Mouse (Mus musculus) gastrocnemius, adult 2 months (tissue): ENCODE measurements around the gene Mef2b. TPM values are rescaled to one million over a fixed set of nuclear protein-coding genes. Genes with fewer than 3 reads are reported as not detected.
"Not testable (repeated sequence)": the region's sequence is repeated elsewhere in the genome, so short reads cannot be mapped to it uniquely, and the experiment has no call there.

Source experiments
- DNase-seq: peaks from one replicate; pipeline ENCODE4 v3.0.0; 2022
- H3K27ac ChIP-seq: fragments of 200-600 bp; 2 replicates; pipeline ENCODE4 v1.8.1; 2022; ENCODE audit warnings: mild to moderate bottlenecking
- H3K4me3 ChIP-seq: fragments of 200-600 bp; 2 replicates; pipeline ENCODE4 v1.8.1; 2022; ENCODE audit warnings: mild to moderate bottlenecking, moderate library complexity
- CTCF ChIP-seq: fragments of 200-600 bp; IDR thresholded peaks from 2 replicates; pipeline ENCODE4 v1.8.1; 2022; ENCODE audit warnings: antibody characterized with exemption, mild to moderate bottlenecking, moderate library complexity
- intact Hi-C: fragments of 180-260 bp; cut with DNase I; formaldehyde crosslinking; loops from one replicate; pipeline ENCODE4 v1.15.1; 2025
- total RNA-seq, 2 experiments: library from RNA; stranded (reverse); gene quantifications; 2 replicates each; pipeline ENCODE4 v1.2.3; 2021

Mef2b gene
- total RNA-seq, 2 experiments from 2014 or later = 0.31 to 0.56 TPM

- intact Hi-C loops = no loop called here
- Histone ChIP-seq H3K4me3 (no peak overlapping the region), H3K27ac (no peak overlapping the region)
- DNase-seq = no peak
- peak; percentile 11; the same call in 1 of the 2 replicates for TF ChIP-seq CTCF
Measured at GRCm38 (mm10) chr8:70195762-70196161, 56.3 kb downstream of the Mef2b start.

DNA sequence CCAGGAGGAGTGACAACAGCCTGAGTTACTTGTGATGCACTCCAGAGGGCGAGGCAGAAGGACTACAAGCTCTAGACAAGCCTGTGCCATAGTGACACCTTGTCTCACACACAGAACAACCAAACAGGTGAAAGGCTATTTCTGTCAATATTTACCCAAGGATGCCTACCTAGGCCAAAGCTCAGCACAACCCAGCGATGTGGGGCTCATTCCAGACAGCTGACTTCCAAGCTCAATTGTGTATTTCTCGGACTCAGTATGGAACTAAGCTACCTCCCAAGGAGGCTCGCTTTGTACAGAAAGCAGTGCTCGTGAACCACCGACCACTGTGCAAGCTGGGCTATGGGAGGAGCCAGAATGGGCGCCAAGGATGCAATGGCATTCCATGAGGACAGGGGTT is 58.1 kb downstream of the Mef2b start:
- no peak for TF ChIP-seq CTCF
- no peak overlapping the region for H3K27ac ChIP-seq

DNA sequence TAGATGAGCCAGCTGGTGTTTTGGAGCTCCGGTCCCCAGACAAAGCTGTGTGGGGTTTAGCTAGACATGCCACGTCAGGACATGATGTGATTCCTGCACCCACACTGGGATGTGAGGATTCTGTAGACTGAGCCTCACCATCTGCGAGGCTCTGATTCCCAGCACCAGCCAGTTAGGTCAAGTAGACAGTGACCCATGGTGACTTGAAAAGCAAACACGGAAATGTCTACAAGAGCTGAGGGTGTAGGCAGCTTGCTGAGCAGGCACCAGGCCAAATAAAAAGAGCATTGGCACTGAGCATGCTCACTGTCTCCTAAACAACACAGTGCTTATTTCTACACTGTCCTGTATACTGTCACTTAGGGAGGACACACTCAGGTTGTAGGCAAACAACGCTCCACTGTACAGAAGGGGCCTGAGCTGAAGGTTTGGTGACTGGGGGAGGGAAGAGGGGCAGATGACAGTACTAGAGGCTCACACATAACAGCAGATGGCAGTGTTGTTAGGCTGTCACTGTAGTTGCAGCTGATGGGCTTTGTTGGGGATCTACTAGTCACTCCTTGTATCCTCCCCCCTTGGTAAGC is 60.7 kb downstream of the Mef2b start:
- Histone ChIP-seq H3K27ac (peak overlapping the region; percentile 57), H3K4me3 (no peak overlapping the region)
- DNase-seq = no peak
- intact Hi-C loops = loop anchor here (1.0 kb wide), 1 partner anchor 23 kb away; no protein-coding TSS in a partner anchor
- peak; percentile 59 for TF ChIP-seq CTCF

More for the DNA sequence above, 58.1 kb downstream of the Mef2b start:
- no peak for DNase-seq
- no peak overlapping the region for H3K4me3 ChIP-seq
- intact Hi-C loops = no loop called here

DNA sequence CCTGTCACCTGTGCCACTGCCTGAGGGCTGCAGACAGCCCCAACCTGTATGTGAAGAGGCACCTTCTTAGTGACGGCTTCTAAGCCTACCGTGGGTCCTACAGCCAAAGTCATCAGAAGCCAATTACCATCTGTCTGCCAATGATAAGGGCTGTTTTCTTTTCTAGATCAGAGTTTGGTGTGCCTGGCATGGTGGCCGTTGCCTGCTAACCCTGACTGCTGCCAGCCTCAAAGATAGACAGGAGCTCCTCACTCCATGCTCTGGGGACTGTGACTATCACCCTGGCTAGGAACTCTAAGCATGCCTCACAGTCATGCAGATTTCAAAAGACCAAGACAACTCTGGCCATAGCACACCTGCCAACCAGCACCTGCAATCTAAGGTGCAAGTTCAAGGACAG is 61.9 kb downstream of the Mef2b start:
- TF ChIP-seq CTCF = no peak
- Histone ChIP-seq H3K4me3 (no peak overlapping the region), H3K27ac (peak overlapping the region; percentile 57; the same call in 1 of the 2 replicates)
- intact Hi-C loops = no loop called here
- DNase-seq = no peak

DNA sequence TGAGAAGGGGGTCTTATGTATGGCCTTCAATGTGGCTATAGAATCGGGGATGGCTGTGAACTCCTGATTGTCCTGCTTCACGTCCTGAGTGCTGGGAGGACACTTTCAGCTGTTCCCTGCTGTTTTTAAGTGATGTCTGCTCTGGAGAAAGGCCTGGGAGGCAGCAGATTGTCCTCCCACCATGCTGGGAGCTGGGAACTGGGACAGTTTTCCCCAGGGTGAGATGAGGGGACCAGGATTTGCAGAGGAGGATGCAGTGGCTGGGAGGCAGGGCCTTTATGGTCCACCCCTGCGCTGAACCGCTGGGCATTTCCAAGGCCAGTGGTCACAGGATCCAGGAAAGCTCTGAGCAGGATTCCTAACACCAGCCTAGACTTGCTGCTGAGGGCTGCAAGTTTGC is 63.6 kb downstream of the Mef2b start:
- no peak for TF ChIP-seq CTCF
- intact Hi-C loops = no loop called here
- no peak overlapping the region for H3K4me3 ChIP-seq
- H3K27ac ChIP-seq = peak overlapping the region; percentile 44
- no peak for DNase-seq

GRCm38 (mm10) chr8:70204757-70205156 is 65.2 kb downstream of the Mef2b start:
- intact Hi-C loops = no loop called here
- H3K27ac ChIP-seq = peak overlapping the region; percentile 66
- TF ChIP-seq CTCF = no peak

GRCm38 (mm10) chr8:70208130-70208529 is 68.6 kb downstream of the Mef2b start:
- intact Hi-C loops = no loop called here
- DNase-seq = no peak
- Histone ChIP-seq H3K27ac (peak overlapping the region; percentile 21; the same call in 1 of the 2 replicates), H3K4me3 (no peak overlapping the region)
- TF ChIP-seq CTCF = no peak

More at GRCm38 (mm10) chr8:70204757-70205156, 65.2 kb downstream of the Mef2b start:
- no peak overlapping the region for H3K4me3 ChIP-seq
- no peak for DNase-seq

GRCm38 (mm10) chr8:70210538-70210937 is 71.0 kb downstream of the Mef2b start:
- intact Hi-C loops = no loop called here
- H3K4me3 ChIP-seq = peak overlapping the region; percentile 78
- peak overlapping the region; percentile 99 for H3K27ac ChIP-seq
- peak; percentile 40 for DNase-seq
- no peak for TF ChIP-seq CTCF

DNA sequence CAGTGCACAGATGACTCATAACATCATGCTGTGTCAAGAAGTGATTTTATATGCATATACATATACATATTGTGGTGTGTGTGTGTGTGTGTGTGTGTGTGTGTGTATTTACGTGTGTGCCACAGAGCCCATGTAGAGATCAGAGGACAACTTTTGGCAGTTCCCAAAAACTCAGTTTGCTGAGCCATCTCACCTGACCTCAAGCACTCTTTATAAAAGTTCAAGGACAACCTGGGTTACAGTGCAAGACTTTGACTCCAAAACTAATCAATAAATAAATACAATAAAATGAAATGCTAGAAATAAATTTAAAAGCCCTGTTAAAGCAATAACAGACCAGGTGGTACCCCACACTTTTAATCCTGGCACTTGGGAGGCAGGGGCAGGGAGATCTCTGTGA is 71.8 kb downstream of the Mef2b start:
- Histone ChIP-seq H3K27ac (peak overlapping the region; percentile 99), H3K4me3 (peak overlapping the region; percentile 78)
- TF ChIP-seq CTCF = no peak
- intact Hi-C loops = no loop called here
- no peak for DNase-seq

- DNase-seq = peak; percentile 73
- peak overlapping the region; percentile 99 for H3K27ac ChIP-seq
- H3K4me3 ChIP-seq = peak overlapping the region; percentile 78
- no peak for TF ChIP-seq CTCF
- intact Hi-C loops = loop anchor here (2.0 kb wide), 1 partner anchor 21 kb away; no protein-coding TSS in a partner anchor
Measured at GRCm38 (mm10) chr8:70211726-70212111, 72.2 kb downstream of the Mef2b start.

DNA sequence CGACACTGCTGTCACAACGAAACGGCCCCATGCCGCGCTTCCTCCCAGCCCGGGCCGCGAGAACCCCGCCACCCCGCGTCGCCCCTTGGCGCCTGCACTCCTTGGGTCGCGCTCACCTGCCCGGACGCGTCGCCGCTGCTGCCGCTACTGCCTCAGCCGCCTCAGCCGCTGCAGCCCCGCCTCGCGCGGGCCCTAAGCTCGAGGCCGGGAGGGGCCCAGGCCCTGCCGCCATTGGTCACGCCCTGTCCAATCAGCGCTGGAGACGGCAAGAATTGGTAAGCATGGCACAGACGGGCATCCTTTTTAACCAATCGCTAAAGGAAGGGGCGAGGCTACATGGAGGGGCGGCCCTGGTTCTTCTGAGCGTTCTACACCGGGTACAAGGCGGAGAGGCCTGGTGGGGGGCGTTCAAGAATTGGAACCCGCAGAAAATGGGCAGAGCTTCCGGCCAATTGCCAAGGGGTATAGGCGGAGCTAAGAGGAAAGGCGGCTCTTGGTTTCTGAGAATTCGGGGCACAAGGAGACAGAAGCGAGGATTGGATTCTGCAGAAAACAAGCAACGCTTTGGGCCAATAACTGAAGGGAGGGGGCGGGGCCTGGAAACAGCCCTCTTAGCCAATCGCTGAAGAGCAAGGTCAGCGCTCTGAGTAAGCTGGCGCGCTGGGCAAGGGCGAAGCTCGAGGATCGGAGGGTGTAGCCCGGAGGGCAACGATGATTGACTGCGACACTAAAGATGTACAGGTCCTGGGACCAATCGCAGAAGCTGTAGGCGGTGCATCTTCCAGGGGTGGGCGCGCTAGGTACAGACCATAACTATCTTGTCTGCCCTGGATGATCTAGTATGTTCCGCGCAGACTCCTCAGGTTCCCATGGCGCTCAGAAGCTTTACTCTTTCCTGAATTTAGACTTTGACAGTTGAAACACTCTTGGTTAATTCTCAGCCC is 72.9 kb downstream of the Mef2b start, which contains the start of gene Slc25a42:
TSS of gene Slc25a42 (minus strand) at position 194 of the 944 bp plus-strand sequence.
- peak; percentile 3; the same call in 1 of the 2 replicates for TF ChIP-seq CTCF
- Histone ChIP-seq H3K4me3 (peak within 1 kb of the TSS; percentile 78), H3K27ac (peak within 1 kb of the TSS; percentile 99)
- DNase-seq = peak; percentile 98
- intact Hi-C loops = loop anchor here (2.0 kb wide), 1 partner anchor 20 kb away; no protein-coding TSS in a partner anchor

- intact Hi-C loops = no loop called here
- TF ChIP-seq CTCF = no peak
- no peak overlapping the region for H3K4me3 ChIP-seq
- no peak for DNase-seq
- H3K27ac ChIP-seq = peak overlapping the region; percentile 99
Measured at GRCm38 (mm10) chr8:70214411-70214810, 74.9 kb downstream of the Mef2b start.

DNA sequence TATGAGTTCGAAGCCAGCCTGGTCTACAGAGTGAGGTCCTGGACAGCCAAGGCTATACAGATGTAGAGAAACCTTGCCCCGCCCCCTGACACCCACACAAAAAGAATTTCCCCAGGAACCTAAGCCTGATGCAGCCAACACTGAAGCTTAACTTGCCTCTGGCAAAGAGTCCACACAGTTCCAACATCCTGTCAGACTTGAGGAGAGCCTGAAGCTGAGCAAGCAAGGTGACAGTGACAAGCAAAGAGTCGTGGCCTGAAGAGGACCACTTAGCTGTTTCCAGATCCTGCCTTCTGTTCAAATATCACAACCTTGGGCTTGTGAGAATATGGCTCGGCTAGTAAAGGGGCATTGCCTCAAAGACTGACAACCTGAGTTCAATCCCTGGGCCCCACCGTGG is 75.6 kb downstream of the Mef2b start:
- Histone ChIP-seq H3K27ac (peak overlapping the region; percentile 99), H3K4me3 (no peak overlapping the region)
- no peak for DNase-seq
- TF ChIP-seq CTCF = no peak
- intact Hi-C loops = no loop called here

- H3K4me3 ChIP-seq, DNase-seq, intact Hi-C loops: not testable (repeated sequence)
- H3K27ac ChIP-seq = peak overlapping the region; percentile 99
Measured at GRCm38 (mm10) chr8:70216161-70216560, 76.7 kb downstream of the Mef2b start.
